ENCODE assay signal across 8 mouse cellular contexts in genomic region chr15:27465391-27466005, GRCm38 (mm10). TPM values are rescaled to one million over a fixed set of nuclear protein-coding genes. Genes with fewer than 3 reads are reported as not detected.
DNase-seq lines count a peak whose midpoint lies in the region; ATAC-seq and TF ChIP-seq lines count a peak whose summit lies in the region.

No protein-coding gene starts in this region.

- ATAC-seq in embryonic facial prominence, embryonic 13.5 days (ENCODE audit: insufficient number of reproducible peaks, insufficient read depth, low FRiP score, low TSS enrichment, low read depth), result no peak
- ATAC-seq in intestine, embryonic 14.5 days (replicated peaks; ENCODE audit: low FRiP score, low TSS enrichment, low read depth), result no peak
- no peak for ATAC-seq in neural tube, embryonic 11.5 days (ENCODE audit: insufficient read depth, low FRiP score, low TSS enrichment)

- H3K9ac ChIP-seq in ES-Bruce4 (ENCODE audit: low read depth, poor library complexity, severe bottlenecking), result peak overlapping the region; percentile 95; the same call in 1 of the 2 replicates
- H3K9ac ChIP-seq in embryonic facial prominence, embryonic 13.5 days, result peak overlapping the region; percentile 88; the same call in 1 of the 2 replicates
- H3K9ac ChIP-seq in intestine, embryonic 14.5 days (ENCODE audit: low read length), result no peak overlapping the region
- H3K9ac ChIP-seq in neural tube, embryonic 11.5 days (ENCODE audit: low read length), result peak overlapping the region; percentile 92; the same call in 1 of the 2 replicates

- H3K4me1 ChIP-seq in ES-Bruce4 (ENCODE audit: control insufficient read depth, insufficient read depth, low read length), result no peaks in the 10 kb centered on the region
- peaks cover 22% of the 10 kb centered on the region for H3K4me1 ChIP-seq in embryonic facial prominence, embryonic 13.5 days
- H3K4me1 ChIP-seq in intestine, embryonic 14.5 days (replicated peaks; ENCODE audit: control insufficient read depth, insufficient read depth, low read length), result no peaks in the 10 kb centered on the region; the same call in 1 of the 2 replicates
- peaks cover 7% of the 10 kb centered on the region; the same call in 1 of the 2 replicates for H3K4me1 ChIP-seq in neural tube, embryonic 11.5 days (ENCODE audit: control insufficient read depth, insufficient read depth, low read length)

- peak overlapping the region; percentile 85 for H3K4me2 ChIP-seq in embryonic facial prominence, embryonic 13.5 days
- peak overlapping the region; percentile 85 for H3K4me2 ChIP-seq in intestine, embryonic 14.5 days (ENCODE audit: low read length)
- H3K4me2 ChIP-seq in neural tube, embryonic 11.5 days (ENCODE audit: low read depth), result peak overlapping the region; percentile 90

- no peak overlapping the region; the same call in 1 of the 2 replicates for H3K4me3 ChIP-seq in ES-Bruce4 (ENCODE audit: low read depth, low read length)
- H3K4me3 ChIP-seq in embryonic facial prominence, embryonic 13.5 days, result peak overlapping the region; percentile 79
- H3K4me3 ChIP-seq in intestine, embryonic 14.5 days (ENCODE audit: low read depth, low read length), result peak overlapping the region; percentile 63
- H3K4me3 ChIP-seq in neural tube, embryonic 11.5 days (ENCODE audit: low read depth, low read length), result peak overlapping the region; percentile 74

- H3K9me3 ChIP-seq in ES-Bruce4 (replicated peaks; ENCODE audit: control insufficient read depth, insufficient read depth, low read length, poor library complexity, severe bottlenecking), result no peaks in the 10 kb centered on the region
- H3K9me3 ChIP-seq in embryonic facial prominence, embryonic 13.5 days, result no peaks in the 10 kb centered on the region
- no peaks in the 10 kb centered on the region for H3K9me3 ChIP-seq in intestine, embryonic 14.5 days (ENCODE audit: control insufficient read depth, low read length)
- H3K9me3 ChIP-seq in neural tube, embryonic 11.5 days (ENCODE audit: control insufficient read depth, low read length), result no peaks in the 10 kb centered on the region

- no peak for TF ChIP-seq EP300 in ES-Bruce4 (IDR thresholded peaks at IDR 0.05; ENCODE audit: insufficient read depth, low read depth, low read length)

- H3K27me3 ChIP-seq in ES-Bruce4 (ENCODE audit: control insufficient read depth, insufficient read depth, low read length, poor library complexity, severe bottlenecking), result no peaks in the 10 kb centered on the region
- peaks cover 18% of the 10 kb centered on the region for H3K27me3 ChIP-seq in embryonic facial prominence, embryonic 13.5 days
- H3K27me3 ChIP-seq in intestine, embryonic 14.5 days (replicated peaks; ENCODE audit: control insufficient read depth, insufficient read depth, low read length), result no peaks in the 10 kb centered on the region
- H3K27me3 ChIP-seq in neural tube, embryonic 11.5 days (ENCODE audit: control insufficient read depth, insufficient read depth, low read length), result 0 out of 2 replicates have a peak, but pooled peaks cover 3% of the 10 kb centered on the region

- no peak overlapping the region for H3K27ac ChIP-seq in ES-Bruce4 (ENCODE audit: insufficient read depth, low read length)
- peak overlapping the region; percentile 56; the same call in 1 of the 2 replicates for H3K27ac ChIP-seq in embryonic facial prominence, embryonic 13.5 days
- no peak overlapping the region for H3K27ac ChIP-seq in intestine, embryonic 14.5 days (ENCODE audit: low read depth)
- H3K27ac ChIP-seq in neural tube, embryonic 11.5 days (ENCODE audit: low read depth, low read length), result peak overlapping the region; percentile 88; the same call in 1 of the 2 replicates

- TF ChIP-seq CTCF in ES-Bruce4 (IDR thresholded peaks at IDR 0.05; ENCODE audit: low read depth, low read length), result no peak

- WGBS in embryonic facial prominence, embryonic 13.5 days, result 20% methylated on average over 8 of the region's 8 CpGs
- 29% methylated on average over 8 of the region's 8 CpGs for WGBS in intestine, embryonic 14.5 days
- WGBS in neural tube, embryonic 11.5 days, result 23% methylated on average over 8 of the region's 8 CpGs

- peak; percentile 83 for DNase-seq in heart, adult 11 months
- no peak for DNase-seq in heart, adult 9 months (ENCODE audit: low spot score in 2 of 2)
- DNase-seq in intestine, embryonic 14.5 days (ENCODE audit: low spot score), result no peak
- peak; percentile 53 for DNase-seq in neural tube, embryonic 11.5 days (ENCODE audit: low spot score)
- no peak for DNase-seq in left cerebral cortex, adult 18-20 months (ENCODE audit: low spot score in 2 of 2)
- DNase-seq in thymus, postnatal 4 days, result no peak

- H3K36me3 ChIP-seq in ES-Bruce4 (ENCODE audit: control insufficient read depth, insufficient read depth, low read length, poor library complexity, severe bottlenecking), result no peaks in the 10 kb centered on the region
- H3K36me3 ChIP-seq in embryonic facial prominence, embryonic 13.5 days, result no peaks in the 10 kb centered on the region
- no peaks in the 10 kb centered on the region for H3K36me3 ChIP-seq in intestine, embryonic 14.5 days (ENCODE audit: control insufficient read depth, insufficient read depth, low read length)
- H3K36me3 ChIP-seq in neural tube, embryonic 11.5 days (ENCODE audit: control insufficient read depth, insufficient read depth, low read length), result no peaks in the 10 kb centered on the region

- no peak for TF ChIP-seq POLR2A in ES-Bruce4 (IDR thresholded peaks at IDR 0.05; ENCODE audit: insufficient read depth, low read length)

RNA-seq across cellular contexts. Expression of gene Ank, which starts 1.0 kb away (rescaled TPM):
- 9.7 and 12.6 TPM in 2 replicates for polyA plus RNA-seq in ES-Bruce4 (2011; ENCODE audit: insufficient read depth, insufficient read length, low read depth, missing spikeins)
- polyA plus RNA-seq in embryonic facial prominence, embryonic 13.5 days (2015; fragmentation: Nextera tagmentation; extraction: Ambion mirVana), result 8.9 and 11.3 TPM in 2 replicates
- polyA plus RNA-seq in intestine, embryonic 14.5 days (2014; fragmentation: Nextera tagmentation; extraction: Ambion mirVana), result 13.8 and 16.5 TPM in 2 replicates
- polyA plus RNA-seq in neural tube, embryonic 11.5 days (2014; fragmentation: Nextera tagmentation; extraction: Ambion mirVana), result 8.7 and 12.9 TPM in 2 replicates
- 100 to 1,000 TPM; 185 to 192 TPM for total RNA-seq in left cerebral cortex, adult 18-20 months (2021)

Comparison
In these comparisons a context has a peak if more than half of its experiments do, and no peak if none do; other contexts are left out.
1. DNase-seq: peak in heart, adult 11 months (single experiment) and neural tube, embryonic 11.5 days (single experiment); none in heart, adult 9 months (0 of 2), intestine, embryonic 14.5 days (single experiment), left cerebral cortex, adult 18-20 months (0 of 2) and thymus, postnatal 4 days (single experiment).
2. H3K27ac ChIP-seq: peak in embryonic facial prominence, embryonic 13.5 days (single experiment) and neural tube, embryonic 11.5 days (single experiment); none in ES-Bruce4 (single experiment) and intestine, embryonic 14.5 days (single experiment).
3. Peak in every context shown above with its lines, with median percentiles within 50 percentile points of each other: H3K4me2 ChIP-seq.